Mouse (Mus musculus): ENCODE measurements around the gene Gtpbp3. TPM values are rescaled to one million over a fixed set of nuclear protein-coding genes. Genes with fewer than 3 reads are reported as not detected.
A peak's percentile ranks its signal among the peaks of the same experiment; 100 is the strongest.
"Not testable (repeated sequence)": the region's sequence is repeated elsewhere in the genome, so short reads cannot be mapped to it uniquely, and the experiment has no call there.

Gtpbp3 gene
- total RNA-seq, 2 experiments from 2014 or later = 16.4 to 18.7 TPM

GRCm38 (mm10) chr8:71488454-71488853 is 551 bp downstream of the Gtpbp3 start:
- intact Hi-C loops (cut with DNase I) = loop anchor here (10.0 kb wide), 1 partner anchor 594 kb away; the partner anchor contains the start of genes Rpl18a and Slc5a5
- DNase-seq = peak; percentile 88 to 91

- intact Hi-C loops (cut with DNase I) = loop anchor here (1.0 kb wide), 1 partner anchor 26 kb away; no protein-coding TSS in a partner anchor
- peak; percentile 90 to 92 for DNase-seq
Observed at GRCm38 (mm10) chr8:71495039-71495438, 7.1 kb downstream of the Gtpbp3 start.

GRCm38 (mm10) chr8:71495811-71496210 is 7.9 kb downstream of the Gtpbp3 start:
- DNase-seq = peak in 1 of 2 experiments; percentile 38
- intact Hi-C loops (cut with DNase I) = loop anchor here (1.0 kb wide), 1 partner anchor 25 kb away; no protein-coding TSS in a partner anchor

GRCm38 (mm10) chr8:71496481-71496880 is 8.6 kb downstream of the Gtpbp3 start:
- peak; percentile 95 to 97 for DNase-seq
- intact Hi-C loops (cut with DNase I) = no loop called here

GRCm38 (mm10) chr8:71497077-71497645 is 9.3 kb downstream of the Gtpbp3 start:
- no peak for DNase-seq
- intact Hi-C loops (cut with DNase I) = no loop called here

- DNase-seq = peak; percentile 45 to 49
Observed at GRCm38 (mm10) chr8:71497881-71498501, 10.1 kb downstream of the Gtpbp3 start.

GRCm38 (mm10) chr8:71498816-71499690 is 11.2 kb downstream of the Gtpbp3 start:
- peak in 1 of 2 experiments; percentile 35 for DNase-seq
- intact Hi-C loops (cut with DNase I) = no loop called here

More at GRCm38 (mm10) chr8:71497881-71498501, 10.1 kb downstream of the Gtpbp3 start:
- intact Hi-C loops (cut with DNase I) = no loop called here

GRCm38 (mm10) chr8:71504349-71504748 is 16.4 kb downstream of the Gtpbp3 start:
- intact Hi-C loops (cut with DNase I) = no loop called here
- DNase-seq = no peak

- intact Hi-C loops (cut with DNase I) = no loop called here
- no peak for DNase-seq
Observed at GRCm38 (mm10) chr8:71505326-71505725, 17.4 kb downstream of the Gtpbp3 start.

GRCm38 (mm10) chr8:71505979-71506378 is 18.1 kb downstream of the Gtpbp3 start:
- intact Hi-C loops (cut with DNase I) = no loop called here
- DNase-seq = peak; percentile 58 to 61

- intact Hi-C loops (cut with DNase I) = no loop called here
- DNase-seq = peak; percentile 85 to 86
Observed at GRCm38 (mm10) chr8:71507589-71508104, 19.7 kb downstream of the Gtpbp3 start.

GRCm38 (mm10) chr8:71509316-71509715 is 21.4 kb downstream of the Gtpbp3 start:
- DNase-seq = no peak
- intact Hi-C loops (cut with DNase I) = no loop called here

GRCm38 (mm10) chr8:71511644-71512043 is 23.7 kb downstream of the Gtpbp3 start, which contains the start of gene Plvap:
Gene Plvap, minus strand, starts transcription at chr8:71511752.
- DNase-seq = no peak
- intact Hi-C loops (cut with DNase I) = no loop called here

- DNase-seq = no peak
- intact Hi-C loops (cut with DNase I) = no loop called here
Observed at GRCm38 (mm10) chr8:71513018-71513754, 25.3 kb downstream of the Gtpbp3 start.

GRCm38 (mm10) chr8:71515043-71515442 is 27.1 kb downstream of the Gtpbp3 start:
- DNase-seq = no peak
- intact Hi-C loops (cut with DNase I) = no loop called here

GRCm38 (mm10) chr8:71516786-71517185 is 28.9 kb downstream of the Gtpbp3 start:
- no peak for DNase-seq
- intact Hi-C loops (cut with DNase I) = no loop called here

GRCm38 (mm10) chr8:71519037-71519825 is 31.3 kb downstream of the Gtpbp3 start:
- intact Hi-C loops (cut with DNase I) = not testable (repeated sequence)
- DNase-seq = peak; percentile 68 to 83

- DNase-seq = peak; percentile 97 to 99
- intact Hi-C loops (cut with DNase I) = loop anchor here (1.0 kb wide), 2 partner anchors 26 to 80 kb away; no protein-coding TSS in a partner anchor
Observed at GRCm38 (mm10) chr8:71521634-71522033, 33.7 kb downstream of the Gtpbp3 start.
